Mouse (Mus musculus): ENCODE data around the gene Wwp2. TPM values are rescaled to one million over a fixed set of nuclear protein-coding genes. Genes with fewer than 3 reads are reported as not detected.

The Wwp2 gene
- polyA plus RNA-seq, 1 experiment = 59.8 TPM

GRCm38 (mm10) chr8:107503354-107503753 lies 67.2 kb downstream of the Wwp2 start:
- Histone ChIP-seq H3K4me2 (ENCODE audit: low read depth) (peak overlapping the region; percentile 87), H3K36me3 (ENCODE audit: control insufficient read depth, insufficient read depth) (no peaks in the 10 kb centered on the region), H3K4me3 (peak overlapping the region; percentile 8), H3ac (ENCODE audit: control insufficient read depth, insufficient read length) (no peak overlapping the region), H3K79me2 (ENCODE audit: control insufficient read depth, insufficient read depth) (no peaks in the 10 kb centered on the region), H3K27me3 (ENCODE audit: control insufficient read depth, insufficient read depth, insufficient read length) (no peaks in the 10 kb centered on the region)
- TF ChIP-seq POLR2AphosphoS2 (IDR thresholded peaks at IDR 0.05; ENCODE audit: insufficient read length, low read depth) (no peak), TCF12 (IDR thresholded peaks at IDR 0.05; ENCODE audit: insufficient read depth, poor library complexity, severe bottlenecking) (peak; percentile 67), TCF3 (IDR thresholded peaks at IDR 0.05; ENCODE audit: insufficient read length, low read depth) (peak; percentile 75), POLR2A (IDR thresholded peaks at IDR 0.05; ENCODE audit: insufficient read length, low read depth) (no peak), CEBPB (IDR thresholded peaks at IDR 0.05; ENCODE audit: insufficient read depth, poor library complexity, severe bottlenecking) (no peak), MYOD1 (IDR thresholded peaks at IDR 0.05; ENCODE audit: control insufficient read depth in 1 of 3, insufficient read length in 2 of 3, low read depth in 2 of 3) (peak in 2 of 3 experiments; percentile 79 to 92), E2F4 (IDR thresholded peaks at IDR 0.05; ENCODE audit: insufficient read depth) (no peak), MAX (IDR thresholded peaks at IDR 0.05; ENCODE audit: low read depth) (no peak), USF1 (IDR thresholded peaks at IDR 0.05; ENCODE audit: low read depth) (peak; percentile 6), MYOG (IDR thresholded peaks at IDR 0.05; ENCODE audit: control insufficient read depth in 1 of 3, insufficient read depth in 1 of 3, insufficient read length in 2 of 3, low read depth in 2 of 3) (peak in 2 of 3 experiments; percentile 40 to 86), SRF (IDR thresholded peaks at IDR 0.05; ENCODE audit: control insufficient read depth, insufficient read length, low read depth) (no peak)

GRCm38 (mm10) chr8:107504239-107504985 lies 68.2 kb downstream of the Wwp2 start:
- H3K27me3 ChIP-seq (ENCODE audit: control insufficient read depth, insufficient read depth, insufficient read length) = no peaks in the 10 kb centered on the region

GRCm38 (mm10) chr8:107505271-107505670 lies 69.1 kb downstream of the Wwp2 start:
- TF ChIP-seq MAX (IDR thresholded peaks at IDR 0.05; ENCODE audit: low read depth) (no peak), SRF (IDR thresholded peaks at IDR 0.05; ENCODE audit: control insufficient read depth, insufficient read length, low read depth) (no peak), CEBPB (IDR thresholded peaks at IDR 0.05; ENCODE audit: insufficient read depth, poor library complexity, severe bottlenecking) (no peak), MYOD1 (IDR thresholded peaks at IDR 0.05; ENCODE audit: control insufficient read depth in 1 of 3, insufficient read length in 2 of 3, low read depth in 2 of 3) (no peak), POLR2A (IDR thresholded peaks at IDR 0.05; ENCODE audit: insufficient read length, low read depth) (no peak), USF1 (IDR thresholded peaks at IDR 0.05; ENCODE audit: low read depth) (no peak), TCF3 (IDR thresholded peaks at IDR 0.05; ENCODE audit: insufficient read length, low read depth) (no peak), REST (IDR thresholded peaks at IDR 0.05; ENCODE audit: insufficient read depth, insufficient read length) (no peak), TCF12 (IDR thresholded peaks at IDR 0.05; ENCODE audit: insufficient read depth, poor library complexity, severe bottlenecking) (no peak), POLR2AphosphoS2 (IDR thresholded peaks at IDR 0.05; ENCODE audit: insufficient read length, low read depth) (no peak), MYOG (IDR thresholded peaks at IDR 0.05; ENCODE audit: control insufficient read depth in 1 of 3, insufficient read depth in 1 of 3, insufficient read length in 2 of 3, low read depth in 2 of 3) (no peak), E2F4 (IDR thresholded peaks at IDR 0.05; ENCODE audit: insufficient read depth) (no peak)
- H3K79me2 ChIP-seq (ENCODE audit: control insufficient read depth, insufficient read depth) = no peaks in the 10 kb centered on the region
- no peaks in the 10 kb centered on the region for H3K27me3 ChIP-seq (ENCODE audit: control insufficient read depth, insufficient read depth, insufficient read length)
- H3K4me2 ChIP-seq (ENCODE audit: low read depth) = peak overlapping the region; percentile 2
- H3ac ChIP-seq (ENCODE audit: control insufficient read depth, insufficient read length) = no peak overlapping the region
- no peak overlapping the region for H3K4me3 ChIP-seq
- no peaks in the 10 kb centered on the region for H3K36me3 ChIP-seq (ENCODE audit: control insufficient read depth, insufficient read depth)

More at GRCm38 (mm10) chr8:107504239-107504985, 68.2 kb downstream of the Wwp2 start:
- H3ac ChIP-seq (ENCODE audit: control insufficient read depth, insufficient read length) = no peak overlapping the region
- peak overlapping the region; percentile 87 for H3K4me2 ChIP-seq (ENCODE audit: low read depth)
- no peak for TF ChIP-seq SRF (IDR thresholded peaks at IDR 0.05; ENCODE audit: control insufficient read depth, insufficient read length, low read depth)
- TF ChIP-seq REST (IDR thresholded peaks at IDR 0.05; ENCODE audit: insufficient read depth, insufficient read length) = no peak
- no peak for TF ChIP-seq POLR2AphosphoS2 (IDR thresholded peaks at IDR 0.05; ENCODE audit: insufficient read length, low read depth)
- TF ChIP-seq POLR2A (IDR thresholded peaks at IDR 0.05; ENCODE audit: insufficient read length, low read depth) = no peak
- peak in 2 of 3 experiments; percentile 82 to 85 for TF ChIP-seq MYOD1 (IDR thresholded peaks at IDR 0.05; ENCODE audit: control insufficient read depth in 1 of 3, insufficient read length in 2 of 3, low read depth in 2 of 3)
- TF ChIP-seq TCF3 (IDR thresholded peaks at IDR 0.05; ENCODE audit: insufficient read length, low read depth) = peak; percentile 38
- TF ChIP-seq CEBPB (IDR thresholded peaks at IDR 0.05; ENCODE audit: insufficient read depth, poor library complexity, severe bottlenecking) = no peak
- TF ChIP-seq TCF12 (IDR thresholded peaks at IDR 0.05; ENCODE audit: insufficient read depth, poor library complexity, severe bottlenecking) = peak; percentile 38
- peak; percentile 35 to 84 (median 77) for TF ChIP-seq MYOG (IDR thresholded peaks at IDR 0.05; ENCODE audit: control insufficient read depth in 1 of 3, insufficient read depth in 1 of 3, insufficient read length in 2 of 3, low read depth in 2 of 3)
- H3K36me3 ChIP-seq (ENCODE audit: control insufficient read depth, insufficient read depth) = no peaks in the 10 kb centered on the region
- no peaks in the 10 kb centered on the region for H3K79me2 ChIP-seq (ENCODE audit: control insufficient read depth, insufficient read depth)
- H3K4me3 ChIP-seq = peak overlapping the region; percentile 8

GRCm38 (mm10) chr8:107507019-107507418 lies 70.9 kb downstream of the Wwp2 start:
- no peak overlapping the region for H3K4me2 ChIP-seq (ENCODE audit: low read depth)
- no peak for TF ChIP-seq POLR2AphosphoS2 (IDR thresholded peaks at IDR 0.05; ENCODE audit: insufficient read length, low read depth)
- no peak for TF ChIP-seq TCF12 (IDR thresholded peaks at IDR 0.05; ENCODE audit: insufficient read depth, poor library complexity, severe bottlenecking)
- no peak for TF ChIP-seq POLR2A (IDR thresholded peaks at IDR 0.05; ENCODE audit: insufficient read length, low read depth)
- no peak for TF ChIP-seq MAX (IDR thresholded peaks at IDR 0.05; ENCODE audit: low read depth)
- no peak for TF ChIP-seq MYOG (IDR thresholded peaks at IDR 0.05; ENCODE audit: control insufficient read depth in 1 of 3, insufficient read depth in 1 of 3, insufficient read length in 2 of 3, low read depth in 2 of 3)
- TF ChIP-seq CEBPB (IDR thresholded peaks at IDR 0.05; ENCODE audit: insufficient read depth, poor library complexity, severe bottlenecking) = no peak
- TF ChIP-seq SRF (IDR thresholded peaks at IDR 0.05; ENCODE audit: control insufficient read depth, insufficient read length, low read depth) = no peak
- no peak for TF ChIP-seq USF1 (IDR thresholded peaks at IDR 0.05; ENCODE audit: low read depth)
- TF ChIP-seq REST (IDR thresholded peaks at IDR 0.05; ENCODE audit: insufficient read depth, insufficient read length) = no peak
- no peak for TF ChIP-seq TCF3 (IDR thresholded peaks at IDR 0.05; ENCODE audit: insufficient read length, low read depth)
- no peak for TF ChIP-seq E2F4 (IDR thresholded peaks at IDR 0.05; ENCODE audit: insufficient read depth)
- no peak for TF ChIP-seq MYOD1 (IDR thresholded peaks at IDR 0.05; ENCODE audit: control insufficient read depth in 1 of 3, insufficient read length in 2 of 3, low read depth in 2 of 3)
- no peak overlapping the region for H3K4me3 ChIP-seq
- H3K27me3 ChIP-seq (ENCODE audit: control insufficient read depth, insufficient read depth, insufficient read length) = no peaks in the 10 kb centered on the region
- no peaks in the 10 kb centered on the region for H3K36me3 ChIP-seq (ENCODE audit: control insufficient read depth, insufficient read depth)
- no peak overlapping the region for H3ac ChIP-seq (ENCODE audit: control insufficient read depth, insufficient read length)
- no peaks in the 10 kb centered on the region for H3K79me2 ChIP-seq (ENCODE audit: control insufficient read depth, insufficient read depth)

Data from myocyte (in vitro differentiated cells).